ENCODE assay signal across 27 mouse cellular contexts in genomic region chr19:46323716-46324115, GRCm38 (mm10). TPM values are rescaled to one million over a fixed set of nuclear protein-coding genes. Genes with fewer than 3 reads are reported as not detected.
A peak's percentile ranks its signal among the peaks of the same experiment; 100 is the strongest.
DNase-seq lines count a peak whose midpoint lies in the region; ATAC-seq lines count a peak whose summit lies in the region.
"Had no signal": no experiment of that assay in that cellular context is flagged by ENCODE, and none has a peak within 500 bp of the region (broad histone marks: within the 10 kb centered on the region; RNA-seq: fewer than 3 reads in every experiment).

No protein-coding gene starts in this region.

- H3K36me3 ChIP-seq in midbrain, embryonic 12.5 days: no peaks in the 10 kb centered on the region
- H3K36me3 ChIP-seq in midbrain, embryonic 10.5 days: no peaks in the 10 kb centered on the region
- no peaks in the 10 kb centered on the region for H3K36me3 ChIP-seq in neural tube, embryonic 15.5 days
- H3K36me3 ChIP-seq: embryonic facial prominence, embryonic 12.5 days; heart, embryonic 13.5 days; intestine, embryonic 15.5 days; limb, embryonic 12.5 days; liver, embryonic 15.5 days had no signal

- peaks cover 70% of the 10 kb centered on the region for H3K27me3 ChIP-seq in midbrain, embryonic 12.5 days
- peaks cover 90% of the 10 kb centered on the region for H3K27me3 ChIP-seq in midbrain, embryonic 10.5 days (ENCODE audit: low read depth, poor library complexity, severe bottlenecking)
- peaks cover 24% of the 10 kb centered on the region for H3K27me3 ChIP-seq in neural tube, embryonic 15.5 days (replicated peaks)

- no peak for ATAC-seq in midbrain, embryonic 12.5 days (ENCODE audit: low FRiP score, low read depth)
- ATAC-seq in neural tube, embryonic 15.5 days (ENCODE audit: low FRiP score): no peak
- ATAC-seq: activated CD4-positive, CD25-positive, alpha-beta regulatory T cell, adult 4 months; forebrain, embryonic 16.5 days; intestine, embryonic 15.5 days had no signal

- H3K4me1 ChIP-seq in midbrain, embryonic 12.5 days: peaks cover 67% of the 10 kb centered on the region
- H3K4me1 ChIP-seq in midbrain, embryonic 10.5 days: peaks cover 72% of the 10 kb centered on the region
- peaks cover 79% of the 10 kb centered on the region for H3K4me1 ChIP-seq in neural tube, embryonic 15.5 days

- no peak overlapping the region for H3K4me3 ChIP-seq in midbrain, embryonic 12.5 days
- H3K4me3 ChIP-seq in midbrain, embryonic 10.5 days: no peak overlapping the region
- no peak overlapping the region for H3K4me3 ChIP-seq in neural tube, embryonic 15.5 days (replicated peaks)
- H3K4me3 ChIP-seq: embryonic facial prominence, embryonic 12.5 days; gastrocnemius, adult 2 months; heart, embryonic 13.5 days; intestine, embryonic 15.5 days; layer of hippocampus, adult 2 months; left cerebral cortex, adult 2 months; limb, embryonic 12.5 days; liver, embryonic 15.5 days; myocyte had no signal

- intact Hi-C loops in gastrocnemius, postnatal 14 days (cut with DNase I; ENCODE audit: low total_unique reads): no loop called here

- WGBS in midbrain, embryonic 12.5 days: 79% methylated on average over 5 of the region's 5 CpGs
- 72% methylated on average over 5 of the region's 5 CpGs for WGBS in midbrain, embryonic 10.5 days
- 73% methylated on average over 5 of the region's 5 CpGs for WGBS in neural tube, embryonic 15.5 days

- DNase-seq in cerebellum, adult 11 months: peak; percentile 22
- DNase-seq in cerebellum, postnatal 10 days: no peak
- peak; percentile 1 for DNase-seq in gastrocnemius, postnatal 14 days
- DNase-seq in gastrocnemius, postnatal 4 days (ENCODE audit: low spot score in 2 of 2): no peak
- DNase-seq in midbrain, embryonic 10.5 days (ENCODE audit: low spot score): no peak
- no peak for DNase-seq in spleen, adult 12 weeks (ENCODE audit: low spot score)
- DNase-seq: adrenal gland, adult 2 months; adrenal gland, postnatal 36 days; embryo, embryonic 11 days; gastrocnemius, adult 2 months; heart, postnatal 10 days; kidney, adult 2 months; kidney, postnatal 36 days; lung, embryonic 14.5 days; lung, postnatal 14 days had no signal

- no peak overlapping the region for H3K9ac ChIP-seq in midbrain, embryonic 12.5 days (replicated peaks)
- H3K9ac ChIP-seq in neural tube, embryonic 15.5 days (replicated peaks): no peak overlapping the region; the same call in 1 of the 2 replicates
- H3K9ac ChIP-seq: embryonic facial prominence, embryonic 12.5 days; heart, embryonic 13.5 days; intestine, embryonic 15.5 days; limb, embryonic 12.5 days; liver, embryonic 15.5 days; lung, embryonic 14.5 days had no signal

- no peaks in the 10 kb centered on the region for H3K9me3 ChIP-seq in midbrain, embryonic 12.5 days
- H3K9me3 ChIP-seq in midbrain, embryonic 10.5 days (replicated peaks): no peaks in the 10 kb centered on the region
- no peaks in the 10 kb centered on the region for H3K9me3 ChIP-seq in neural tube, embryonic 15.5 days (replicated peaks)
- H3K9me3 ChIP-seq: embryonic facial prominence, embryonic 12.5 days; heart, embryonic 13.5 days; intestine, embryonic 15.5 days; limb, embryonic 12.5 days; liver, embryonic 15.5 days had no signal

- H3K4me2 ChIP-seq in midbrain, embryonic 12.5 days (replicated peaks): 0 out of 2 replicates have a peak overlapping the region, but pooled peaks have one; percentile 1
- peak overlapping the region; percentile 99; the same call in 1 of the 2 replicates for H3K4me2 ChIP-seq in neural tube, embryonic 15.5 days
- H3K4me2 ChIP-seq: embryonic facial prominence, embryonic 12.5 days; heart, embryonic 13.5 days; intestine, embryonic 15.5 days; limb, embryonic 12.5 days; liver, embryonic 15.5 days; lung, embryonic 14.5 days had no signal

- H3K27ac ChIP-seq in midbrain, embryonic 12.5 days (replicated peaks): no peak overlapping the region
- no peak overlapping the region for H3K27ac ChIP-seq in midbrain, embryonic 10.5 days (replicated peaks)
- H3K27ac ChIP-seq in neural tube, embryonic 15.5 days (replicated peaks): no peak overlapping the region
- H3K27ac ChIP-seq: embryonic facial prominence, embryonic 12.5 days; gastrocnemius, adult 2 months; heart, embryonic 13.5 days; intestine, embryonic 15.5 days; limb, embryonic 12.5 days; liver, embryonic 15.5 days had no signal

RNA-seq across cellular contexts. Expression of gene Psd, which starts 3.2 kb away (rescaled TPM):
- 1 to 10 TPM; 1.4 to 1.9 TPM for total RNA-seq in gastrocnemius, postnatal 14 days (2021)
- 1 to 10 TPM; 2.0 to 2.9 TPM for total RNA-seq in gastrocnemius, postnatal 4 days (2021)
- 31.4 and 31.9 TPM in 2 replicates for polyA plus RNA-seq in midbrain, embryonic 12.5 days (2016; fragmentation: Nextera tagmentation; extraction: Ambion mirVana)
- 4.7 and 8.9 TPM in 2 replicates for polyA plus RNA-seq in midbrain, embryonic 10.5 days (2016; fragmentation: Nextera tagmentation; extraction: Ambion mirVana)
- 88.4 and 118 TPM in 2 replicates for polyA plus RNA-seq in neural tube, embryonic 15.5 days (2015; fragmentation: Nextera tagmentation; extraction: Ambion mirVana)

RNA-seq across cellular contexts. Expression of gene Fbxl15, which starts 4.3 kb away (rescaled TPM):
- total RNA-seq in gastrocnemius, postnatal 14 days (2021): 1 to 10 TPM; 2.4 to 2.8 TPM
- 1 to 10 TPM; 4.4 to 5.1 TPM for total RNA-seq in gastrocnemius, postnatal 4 days (2021)
- 27.6 and 32.6 TPM in 2 replicates for polyA plus RNA-seq in midbrain, embryonic 12.5 days (2016; fragmentation: Nextera tagmentation; extraction: Ambion mirVana)
- polyA plus RNA-seq in midbrain, embryonic 10.5 days (2016; fragmentation: Nextera tagmentation; extraction: Ambion mirVana): 24.6 and 25.0 TPM in 2 replicates
- polyA plus RNA-seq in neural tube, embryonic 15.5 days (2015; fragmentation: Nextera tagmentation; extraction: Ambion mirVana): 44.0 and 52.3 TPM in 2 replicates

RNA-seq across cellular contexts. Expression of gene Cuedc2, which starts 14.8 kb away (rescaled TPM):
- 10 to 100 TPM; 68.7 to 79.0 TPM for total RNA-seq in gastrocnemius, postnatal 14 days (2021)
- total RNA-seq in gastrocnemius, postnatal 4 days (2021): 100 to 1,000 TPM; 106 to 120 TPM
- polyA plus RNA-seq in midbrain, embryonic 12.5 days (2016; fragmentation: Nextera tagmentation; extraction: Ambion mirVana): 228 and 237 TPM in 2 replicates
- polyA plus RNA-seq in midbrain, embryonic 10.5 days (2016; fragmentation: Nextera tagmentation; extraction: Ambion mirVana): 239 and 249 TPM in 2 replicates
- polyA plus RNA-seq in neural tube, embryonic 15.5 days (2015; fragmentation: Nextera tagmentation; extraction: Ambion mirVana): 322 and 350 TPM in 2 replicates

RNA-seq across cellular contexts. Expression of gene Mfsd13a, which starts 17.2 kb away (rescaled TPM):
- 1 to 10 TPM; 1.1 TPM for total RNA-seq in gastrocnemius, postnatal 14 days (2021)
- total RNA-seq in gastrocnemius, postnatal 4 days (2021): 1 to 10 TPM; 1.7 to 2.5 TPM
- polyA plus RNA-seq in midbrain, embryonic 12.5 days (2016; fragmentation: Nextera tagmentation; extraction: Ambion mirVana): 6.5 and 7.1 TPM in 2 replicates
- 9.1 and 10.1 TPM in 2 replicates for polyA plus RNA-seq in midbrain, embryonic 10.5 days (2016; fragmentation: Nextera tagmentation; extraction: Ambion mirVana)
- polyA plus RNA-seq in neural tube, embryonic 15.5 days (2015; fragmentation: Nextera tagmentation; extraction: Ambion mirVana): 13.2 and 13.9 TPM in 2 replicates

RNA-seq across cellular contexts. Expression of gene Nfkb2, which starts 19.6 kb away (rescaled TPM):
- 10 to 100 TPM in 1 of 2 experiments, 1 to 10 TPM in 1; 9.6 to 10.4 TPM for total RNA-seq in gastrocnemius, postnatal 14 days (2021)
- 10 to 100 TPM; 19.0 to 20.2 TPM for total RNA-seq in gastrocnemius, postnatal 4 days (2021)
- 3.6 and 4.2 TPM in 2 replicates for polyA plus RNA-seq in midbrain, embryonic 12.5 days (2016; fragmentation: Nextera tagmentation; extraction: Ambion mirVana)
- 5.2 and 5.6 TPM in 2 replicates for polyA plus RNA-seq in midbrain, embryonic 10.5 days (2016; fragmentation: Nextera tagmentation; extraction: Ambion mirVana)
- 2.4 and 10.0 TPM in 2 replicates for polyA plus RNA-seq in neural tube, embryonic 15.5 days (2015; fragmentation: Nextera tagmentation; extraction: Ambion mirVana)

Comparison
In these comparisons a context has a peak if more than half of its experiments do, and no peak if none do; other contexts are left out.
1. DNase-seq: peak in cerebellum, adult 11 months (single experiment) and gastrocnemius, postnatal 14 days (single experiment); none in cerebellum, postnatal 10 days (0 of 2), gastrocnemius, postnatal 4 days (0 of 2), midbrain, embryonic 10.5 days (single experiment) and spleen, adult 12 weeks (single experiment).